Mouse (Mus musculus) layer of hippocampus, adult 9-10 months (tissue): ENCODE measurements around the gene Tmem116.
A peak's percentile ranks its signal among the peaks of the same experiment; 100 is the strongest.

ENCODE experiments used
- DNase-seq: peaks from one replicate; pipeline ENCODE4 v3.0.0; 2022; ENCODE audit warnings: low spot score

Gene Tmem116

GRCm38 (mm10) chr5:121451644-121452025, at the start of gene Tmem116:
Gene Tmem116 (plus strand): TSS chr5:121451893.
- no peak for DNase-seq

GRCm38 (mm10) chr5:121407856-121408255, 43.8 kb upstream of the Tmem116 start:
- no peak for DNase-seq

- no peak for DNase-seq
Measured at GRCm38 (mm10) chr5:121410975-121411374, 40.7 kb upstream of the Tmem116 start.

- no peak for DNase-seq
Measured at GRCm38 (mm10) chr5:121420721-121421120, 31.0 kb upstream of the Tmem116 start.

- no peak for DNase-seq
Measured at GRCm38 (mm10) chr5:121422787-121423186, 28.9 kb upstream of the Tmem116 start.

GRCm38 (mm10) chr5:121423297-121423696, 28.4 kb upstream of the Tmem116 start:
- no peak for DNase-seq

GRCm38 (mm10) chr5:121428954-121429353, 22.7 kb upstream of the Tmem116 start:
- no peak for DNase-seq

GRCm38 (mm10) chr5:121438131-121438530, 13.6 kb upstream of the Tmem116 start:
- DNase-seq: no peak

- DNase-seq: no peak
Measured at GRCm38 (mm10) chr5:121438756-121439155, 12.9 kb upstream of the Tmem116 start.

- no peak for DNase-seq
Measured at GRCm38 (mm10) chr5:121443548-121443947, 8.1 kb upstream of the Tmem116 start.

GRCm38 (mm10) chr5:121444870-121445269, 6.8 kb upstream of the Tmem116 start:
- no peak for DNase-seq

GRCm38 (mm10) chr5:121448450-121448849, 3.2 kb upstream of the Tmem116 start:
- no peak for DNase-seq

- no peak for DNase-seq
Measured at GRCm38 (mm10) chr5:121449976-121450375, 1.7 kb upstream of the Tmem116 start.

- no peak for DNase-seq
Measured at GRCm38 (mm10) chr5:121450476-121450875, 1.2 kb upstream of the Tmem116 start.

GRCm38 (mm10) chr5:121451203-121451602, 490 bp upstream of the Tmem116 start:
- no peak for DNase-seq

- DNase-seq: peak; percentile 90
Measured at GRCm38 (mm10) chr5:121452026-121452869, 555 bp downstream of the Tmem116 start, which contains the start of gene Erp29. Gene Erp29 (minus strand): TSS chr5:121452506.

GRCm38 (mm10) chr5:121452906-121453305, 1.2 kb downstream of the Tmem116 start:
- DNase-seq: no peak

- no peak for DNase-seq
Measured at GRCm38 (mm10) chr5:121453743-121454502, 2.2 kb downstream of the Tmem116 start.

- no peak for DNase-seq
Measured at GRCm38 (mm10) chr5:121454503-121454782, 2.8 kb downstream of the Tmem116 start.

GRCm38 (mm10) chr5:121455510-121456265, 4.0 kb downstream of the Tmem116 start:
- DNase-seq: no peak

- no peak for DNase-seq
Measured at GRCm38 (mm10) chr5:121461339-121462170, 9.9 kb downstream of the Tmem116 start.

GRCm38 (mm10) chr5:121462171-121462502, 10.4 kb downstream of the Tmem116 start:
- no peak for DNase-seq
